Mouse (Mus musculus) lung, embryonic 15.5 days (tissue): ENCODE results near the gene Kcnh8. TPM values are rescaled to one million over a fixed set of nuclear protein-coding genes. Genes with fewer than 3 reads are reported as not detected.
A peak's percentile ranks its signal among the peaks of the same experiment; 100 is the strongest.

ENCODE experiments used
- ATAC-seq: fragments of 200-750 bp; cut with Nextera tagmentation; 2 replicates; pipeline ENCODE4 v1.8.0; 2017; ENCODE audit warnings: moderate number of reproducible peaks, borderline replicate concordance; ENCODE audit not compliant: low FRiP score, low TSS enrichment; ENCODE audit errors: extremely low read depth
- H3K27ac ChIP-seq: fragments of 300-500 bp; sonication (generic); 2 replicates; pipeline ENCODE4 v1.5.1; 2015; ENCODE audit warnings: moderate library complexity, mild to moderate bottlenecking, inconsistent platforms
- H3K27me3 ChIP-seq: fragments of 300-500 bp; sonication (generic); 2 replicates; pipeline ENCODE4 v1.6.1; 2015; ENCODE audit warnings: inconsistent platforms
- H3K36me3 ChIP-seq: fragments of 300-500 bp; sonication (generic); 2 replicates; pipeline ENCODE4 v1.6.1; 2015; ENCODE audit warnings: inconsistent platforms
- H3K4me1 ChIP-seq: fragments of 300-500 bp; sonication (generic); 2 replicates; pipeline ENCODE4 v1.6.1; 2015; ENCODE audit warnings: inconsistent platforms
- H3K4me2 ChIP-seq: fragments of 300-500 bp; sonication (generic); 2 replicates; pipeline ENCODE4 v1.6.1; 2015; ENCODE audit warnings: inconsistent platforms, mild to moderate bottlenecking, moderate library complexity
- H3K4me3 ChIP-seq: fragments of 300-500 bp; sonication (generic); 2 replicates; pipeline ENCODE4 v1.5.1; 2015; ENCODE audit warnings: mild to moderate bottlenecking, inconsistent platforms
- H3K9ac ChIP-seq: fragments of 300-500 bp; sonication (generic); 2 replicates; pipeline ENCODE4 v1.6.1; 2015; ENCODE audit warnings: inconsistent platforms
- H3K9me3 ChIP-seq: fragments of 300-500 bp; sonication (generic); 2 replicates; pipeline ENCODE4 v1.6.1; 2016; ENCODE audit warnings: inconsistent platforms
- WGBS: fragments of 180-500 bp; shearing (Covaris S2); methylation state at CpG from one replicate; pipeline ENCODE4 v1.1.7; 2015; 5-methylcytosine and 5-hydroxymethylcytosine counted together
- polyA plus RNA-seq: library from polyadenylated mRNA; unstranded; fragments of >200 nt; fragmentation: Nextera tagmentation; extraction: Ambion mirVana; gene quantifications from 2 replicates; pipeline ENCODE4 v1.2.1, GENCODE M21; 2015

The Kcnh8 gene
- polyA plus RNA-seq, 1 experiment from 2014 or later: 0.26 TPM

- Histone ChIP-seq H3K9ac (no peak overlapping the region), H3K27ac (no peak overlapping the region), H3K4me2 (no peak overlapping the region), H3K4me3 (no peak overlapping the region), H3K36me3 (no peaks in the 10 kb centered on the region), H3K27me3 (no peaks in the 10 kb centered on the region), H3K9me3 (no peaks in the 10 kb centered on the region), H3K4me1 (no peaks in the 10 kb centered on the region)
- WGBS: 32% methylated on average over 1 of the region's 1 CpGs
- ATAC-seq: peak; percentile 59; the same call in 1 of the 2 replicates
Observed at GRCm38 (mm10) chr17:52878964-52879363, 276.5 kb downstream of the Kcnh8 start.

- no peak overlapping the region for H3K27ac ChIP-seq
- ATAC-seq: no peak
- H3K36me3 ChIP-seq: no peaks in the 10 kb centered on the region
- no peak overlapping the region for H3K9ac ChIP-seq
- no peaks in the 10 kb centered on the region for H3K27me3 ChIP-seq
- no peaks in the 10 kb centered on the region for H3K9me3 ChIP-seq
- 68% methylated on average over 2 of the region's 2 CpGs for WGBS
- no peaks in the 10 kb centered on the region for H3K4me1 ChIP-seq
- H3K4me3 ChIP-seq: no peak overlapping the region
- no peak overlapping the region for H3K4me2 ChIP-seq
Observed at GRCm38 (mm10) chr17:52880051-52880450, 277.5 kb downstream of the Kcnh8 start.

GRCm38 (mm10) chr17:52885210-52885609, 282.7 kb downstream of the Kcnh8 start:
- Histone ChIP-seq H3K4me3 (no peak overlapping the region), H3K27me3 (no peaks in the 10 kb centered on the region), H3K27ac (no peak overlapping the region), H3K4me2 (no peak overlapping the region), H3K4me1 (no peaks in the 10 kb centered on the region), H3K36me3 (no peaks in the 10 kb centered on the region), H3K9ac (no peak overlapping the region), H3K9me3 (no peaks in the 10 kb centered on the region)
- peak; percentile 57; the same call in 1 of the 2 replicates for ATAC-seq
- WGBS: 39% methylated on average over 1 of the region's 1 CpGs

GRCm38 (mm10) chr17:52920519-52921106, 318.1 kb downstream of the Kcnh8 start:
- ATAC-seq: no peak
- 59% methylated on average over 3 of the region's 3 CpGs for WGBS

GRCm38 (mm10) chr17:52943966-52944365, 341.5 kb downstream of the Kcnh8 start:
- H3K36me3 ChIP-seq: no peaks in the 10 kb centered on the region
- no peak overlapping the region for H3K4me2 ChIP-seq
- no peak for ATAC-seq
- H3K27me3 ChIP-seq: no peaks in the 10 kb centered on the region
- H3K27ac ChIP-seq: no peak overlapping the region
- no peak overlapping the region for H3K4me3 ChIP-seq
- H3K4me1 ChIP-seq: no peaks in the 10 kb centered on the region
- no peak overlapping the region for H3K9ac ChIP-seq
- H3K9me3 ChIP-seq: no peaks in the 10 kb centered on the region

More at GRCm38 (mm10) chr17:52920519-52921106, 318.1 kb downstream of the Kcnh8 start:
- H3K9me3 ChIP-seq: no peaks in the 10 kb centered on the region
- H3K27ac ChIP-seq: no peak overlapping the region
- no peak overlapping the region for H3K4me3 ChIP-seq
- H3K36me3 ChIP-seq: no peaks in the 10 kb centered on the region
- H3K4me1 ChIP-seq: no peaks in the 10 kb centered on the region
- H3K9ac ChIP-seq: no peak overlapping the region
- no peaks in the 10 kb centered on the region for H3K27me3 ChIP-seq
- H3K4me2 ChIP-seq: no peak overlapping the region

- Histone ChIP-seq H3K9ac (no peak overlapping the region), H3K4me2 (no peak overlapping the region), H3K9me3 (no peaks in the 10 kb centered on the region), H3K4me1 (no peaks in the 10 kb centered on the region), H3K27me3 (no peaks in the 10 kb centered on the region), H3K27ac (no peak overlapping the region), H3K36me3 (no peaks in the 10 kb centered on the region), H3K4me3 (no peak overlapping the region)
- 30% methylated on average over 1 of the region's 1 CpGs for WGBS
- no peak for ATAC-seq
Observed at GRCm38 (mm10) chr17:52972735-52973134, 370.2 kb downstream of the Kcnh8 start.

- Histone ChIP-seq H3K9ac (no peak overlapping the region), H3K27ac (no peak overlapping the region), H3K4me2 (no peak overlapping the region), H3K36me3 (no peaks in the 10 kb centered on the region), H3K27me3 (no peaks in the 10 kb centered on the region), H3K4me1 (no peaks in the 10 kb centered on the region), H3K4me3 (no peak overlapping the region), H3K9me3 (no peaks in the 10 kb centered on the region)
- WGBS: 85% methylated on average over 4 of the region's 4 CpGs
- no peak for ATAC-seq
Observed at GRCm38 (mm10) chr17:52980958-52981357, 378.4 kb downstream of the Kcnh8 start.
